Mouse (Mus musculus) midbrain, postnatal 0 days (tissue): ENCODE data around the gene Arid1b. TPM values are rescaled to one million over a fixed set of nuclear protein-coding genes. Genes with fewer than 3 reads are reported as not detected.

Experiments
- ATAC-seq: fragments of 200-750 bp; cut with Nextera tagmentation; 2 replicates; pipeline ENCODE4 v1.8.0; 2017; ENCODE audit warnings: moderate number of reproducible peaks, mild to moderate bottlenecking, moderate TSS enrichment, moderate library complexity; ENCODE audit not compliant: low FRiP score
- DNase-seq: peaks from one replicate; pipeline ENCODE4 v3.0.0-alpha.2; 2015; ENCODE audit warnings: low spot score
- H3K27ac ChIP-seq: fragments of 300-500 bp; sonication (generic); 2 replicates; pipeline ENCODE4 v1.5.1; 2014; ENCODE audit warnings: low read depth, mild to moderate bottlenecking, low read length, mixed read lengths
- H3K27me3 ChIP-seq: fragments of 300-500 bp; sonication (generic); 2 replicates; pipeline ENCODE4 v1.6.1; 2014; ENCODE audit warnings: low read length, control low read depth, mixed read lengths; ENCODE audit not compliant: insufficient read depth
- H3K36me3 ChIP-seq: fragments of 300-500 bp; sonication (generic); 2 replicates; pipeline ENCODE4 v1.6.1; 2014; ENCODE audit warnings: low read length, control low read depth, mixed read lengths; ENCODE audit not compliant: insufficient read depth
- H3K4me1 ChIP-seq: fragments of 300-500 bp; sonication (generic); 2 replicates; pipeline ENCODE4 v1.6.1; 2014; ENCODE audit warnings: mild to moderate bottlenecking, control low read depth, antibody characterized with exemption, low read length, mixed read lengths; ENCODE audit not compliant: insufficient read depth
- H3K4me2 ChIP-seq: fragments of 300-500 bp; sonication (generic); 2 replicates; pipeline ENCODE4 v1.6.1; 2014; ENCODE audit warnings: low read depth, mild to moderate bottlenecking, low read length, mixed read lengths; ENCODE audit not compliant: poor library complexity, severe bottlenecking
- H3K4me3 ChIP-seq: fragments of 300-500 bp; sonication (generic); 2 replicates; pipeline ENCODE4 v1.5.1; 2014; ENCODE audit warnings: low read depth, mild to moderate bottlenecking, low read length, moderate library complexity
- H3K9ac ChIP-seq: fragments of 300-500 bp; sonication (generic); replicated peaks from 2 replicates; pipeline ENCODE4 v1.6.1; 2014; ENCODE audit warnings: mild to moderate bottlenecking, low read length, moderate library complexity, mixed read lengths; ENCODE audit not compliant: poor library complexity, severe bottlenecking
- H3K9me3 ChIP-seq: fragments of 300-500 bp; sonication (generic); 2 replicates; pipeline ENCODE4 v1.6.1; 2016; ENCODE audit warnings: low read length, control low read depth
- CTCF ChIP-seq: IDR thresholded peaks from 2 replicates; pipeline ENCODE4 v1.5.1; 2016; ENCODE audit warnings: antibody characterized with exemption, mild to moderate bottlenecking
- WGBS: fragments of 180-500 bp; shearing (Covaris S2); extraction: QIAGEN DNeasy Blood & Tissue Kit; methylation state at CpG from one replicate; pipeline ENCODE4 v1.1.7; 2014; 5-methylcytosine and 5-hydroxymethylcytosine counted together
- polyA plus RNA-seq: library from polyadenylated mRNA; unstranded; fragments of >200 nt; fragmentation: Nextera tagmentation; extraction: Ambion mirVana; gene quantifications from 2 replicates; pipeline ENCODE4 v1.2.1, GENCODE M21; 2015
- total RNA-seq: library from RNA; depleted of rRNA; stranded (reverse); fragments of >200 nt; gene quantifications from 2 replicates; pipeline ENCODE4 v1.2.3, GENCODE M21; 2014

Gene Arid1b
- total and polyA plus RNA-seq, 2 experiments from 2014 or later, result 11.9 to 73.3 TPM

GRCm38 (mm10) chr17:5293653-5294584, 299.8 kb downstream of the Arid1b start:
- Histone ChIP-seq H3K4me2 (no peak overlapping the region), H3K9ac (no peak overlapping the region), H3K36me3 (peaks cover 9% of the 10 kb centered on the region), H3K27ac (no peak overlapping the region; the same call in 1 of the 2 replicates), H3K4me1 (peaks cover 3% of the 10 kb centered on the region; the same call in 1 of the 2 replicates), H3K27me3 (no peaks in the 10 kb centered on the region), H3K9me3 (no peaks in the 10 kb centered on the region), H3K4me3 (no peak overlapping the region)
- TF ChIP-seq CTCF, result no peak
- no peak for ATAC-seq
- WGBS, result 54% methylated on average over 9 of the region's 9 CpGs
- DNase-seq, result no peak

- 50% methylated on average over 19 of the region's 19 CpGs for WGBS
- no peak overlapping the region for H3K9ac ChIP-seq
Measured at GRCm38 (mm10) chr17:5295086-5295947, 301.2 kb downstream of the Arid1b start.

GRCm38 (mm10) chr17:5295948-5296262, 301.8 kb downstream of the Arid1b start:
- Histone ChIP-seq H3K9me3 (no peaks in the 10 kb centered on the region), H3K4me1 (peaks cover 3% of the 10 kb centered on the region; the same call in 1 of the 2 replicates), H3K9ac (no peak overlapping the region), H3K27ac (peak overlapping the region; percentile 1; the same call in 1 of the 2 replicates), H3K36me3 (peaks cover 8% of the 10 kb centered on the region), H3K27me3 (no peaks in the 10 kb centered on the region), H3K4me3 (no peak overlapping the region), H3K4me2 (no peak overlapping the region)
- WGBS, result 70% methylated on average over 7 of the region's 7 CpGs
- no peak for DNase-seq
- ATAC-seq, result no peak
- TF ChIP-seq CTCF, result no peak

More at GRCm38 (mm10) chr17:5295086-5295947, 301.2 kb downstream of the Arid1b start:
- TF ChIP-seq CTCF, result no peak
- H3K36me3 ChIP-seq, result peaks cover 9% of the 10 kb centered on the region
- H3K4me2 ChIP-seq, result no peak overlapping the region
- DNase-seq, result peak; percentile 80
- H3K4me1 ChIP-seq, result peaks cover 3% of the 10 kb centered on the region; the same call in 1 of the 2 replicates
- H3K9me3 ChIP-seq, result no peaks in the 10 kb centered on the region
- 0 out of 2 replicates have a peak, but pooled peaks have one; percentile 41 for ATAC-seq
- no peak overlapping the region for H3K4me3 ChIP-seq
- H3K27ac ChIP-seq, result peak overlapping the region; percentile 1; the same call in 1 of the 2 replicates
- H3K27me3 ChIP-seq, result no peaks in the 10 kb centered on the region

- no peaks in the 10 kb centered on the region for H3K27me3 ChIP-seq
- H3K9ac ChIP-seq, result no peak overlapping the region
- 78% methylated on average over 4 of the region's 4 CpGs for WGBS
- H3K36me3 ChIP-seq, result no peaks in the 10 kb centered on the region
- no peak overlapping the region for H3K4me3 ChIP-seq
- H3K27ac ChIP-seq, result no peak overlapping the region
- H3K4me1 ChIP-seq, result peaks cover 3% of the 10 kb centered on the region; the same call in 1 of the 2 replicates
- H3K4me2 ChIP-seq, result no peak overlapping the region
- no peak for TF ChIP-seq CTCF
- H3K9me3 ChIP-seq, result no peaks in the 10 kb centered on the region
- DNase-seq (peak; percentile 40), ATAC-seq (no peak)
Measured at GRCm38 (mm10) chr17:5297491-5297890, 303.4 kb downstream of the Arid1b start.

GRCm38 (mm10) chr17:5297984-5298383, 303.9 kb downstream of the Arid1b start:
- Histone ChIP-seq H3K4me2 (no peak overlapping the region), H3K27ac (no peak overlapping the region), H3K9ac (no peak overlapping the region), H3K4me3 (no peak overlapping the region), H3K27me3 (no peaks in the 10 kb centered on the region), H3K9me3 (no peaks in the 10 kb centered on the region), H3K36me3 (no peaks in the 10 kb centered on the region), H3K4me1 (peaks cover 3% of the 10 kb centered on the region; the same call in 1 of the 2 replicates)
- WGBS, result 80% methylated on average over 10 of the region's 10 CpGs
- no peak for TF ChIP-seq CTCF
- DNase-seq (no peak), ATAC-seq (no peak)
